Mouse (Mus musculus) cerebellum, postnatal 36 days (tissue): ENCODE results near the gene Eml3.

Experiments used
- DNase-seq, 2 experiments: peaks; one replicate each; pipeline ENCODE4 v3.0.0; 2021 to 2022; ENCODE audit warnings: mixed read lengths in 2 of 2

The Eml3 gene

DNA sequence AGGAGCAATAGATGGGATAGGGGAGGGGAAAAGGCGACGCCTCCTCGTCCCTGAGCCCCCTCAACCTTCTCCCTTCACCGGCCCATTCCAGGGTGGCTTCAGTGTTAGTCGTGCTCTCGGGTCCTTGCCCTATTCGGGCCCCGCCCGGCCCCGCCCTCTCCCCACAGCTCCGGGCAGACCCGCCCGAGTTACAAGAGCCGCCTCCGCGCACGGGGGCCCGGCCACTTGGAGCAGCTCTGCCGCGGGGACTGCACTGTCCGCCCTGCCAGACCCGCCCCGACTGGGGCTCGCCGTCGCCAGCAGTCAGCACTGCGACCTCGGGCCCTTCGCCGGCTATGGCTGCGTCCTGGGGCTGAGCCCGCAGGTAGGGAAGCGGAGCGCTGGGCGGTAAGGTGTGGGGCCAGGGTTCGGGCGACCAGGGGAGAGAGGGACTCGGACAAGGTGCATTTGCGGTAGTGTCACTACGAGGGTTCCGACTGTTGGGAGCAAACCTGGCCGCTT, 59.8 kb downstream of the Eml3 start, which contains the start of gene Ahnak:
TSS of gene Ahnak (plus strand) at position 219 of the 501 bp plus-strand sequence.
- DNase-seq, result peak; percentile 16 to 31

- DNase-seq, result peak in 1 of 2 experiments; percentile 30
Measured at GRCm38 (mm10) chr19:8989567-8990431, 60.4 kb downstream of the Eml3 start.

DNA sequence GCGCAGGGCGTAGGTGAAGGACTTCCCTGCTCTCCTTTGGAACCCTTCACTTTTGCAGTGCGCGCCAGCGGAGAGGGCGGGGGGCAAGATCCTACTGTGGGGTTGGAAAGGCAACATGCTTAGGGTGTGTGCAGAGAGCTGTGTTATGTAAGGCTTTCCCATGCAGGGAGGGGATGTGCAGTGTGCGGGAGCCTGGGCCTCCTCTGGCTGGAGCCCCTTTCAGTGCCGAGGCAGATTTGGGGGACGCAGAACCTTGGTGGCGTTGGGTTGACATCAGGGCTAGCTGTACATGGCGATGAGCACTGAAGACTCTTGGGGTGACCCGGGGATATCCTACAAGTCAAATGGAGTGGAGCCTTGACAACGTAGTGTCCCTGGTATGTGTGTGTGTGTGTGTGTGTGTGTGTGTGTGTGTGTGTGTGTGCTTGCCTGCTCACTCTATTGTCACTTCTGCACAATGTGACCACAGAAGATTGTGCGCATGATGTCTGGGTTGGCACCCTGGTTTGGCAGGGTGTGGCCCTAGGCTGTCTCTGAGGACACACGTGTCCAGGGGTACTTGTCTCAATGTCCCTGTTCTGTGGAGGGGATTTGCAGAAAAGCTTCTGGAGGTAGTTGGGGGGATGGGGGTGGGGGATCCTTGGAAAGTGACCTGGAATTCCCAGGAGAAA, 61.2 kb downstream of the Eml3 start:
- no peak for DNase-seq
